Mouse (Mus musculus): ENCODE measurements around the gene Hipk4. TPM values are rescaled to one million over a fixed set of nuclear protein-coding genes. Genes with fewer than 3 reads are reported as not detected.
"Not testable (repeated sequence)": the region's sequence is repeated elsewhere in the genome, so short reads cannot be mapped to it uniquely, and the experiment has no call there.

The Hipk4 gene
- polyA plus RNA-seq, 1 experiment from 2014 or later: 0.29 TPM

- no peak for ATAC-seq (replicated peaks; ENCODE audit: insufficient number of reproducible peaks, insufficient read depth, low FRiP score, low read depth)
- H3K4me3 ChIP-seq: peak overlapping the region; percentile 92
- WGBS: 4% methylated on average over 13 of the region's 13 CpGs
- peaks cover 9% of the 10 kb centered on the region for H3K36me3 ChIP-seq
- peak overlapping the region; percentile 82 for H3K4me2 ChIP-seq
- no peaks in the 10 kb centered on the region for H3K9me3 ChIP-seq (replicated peaks)
- peaks cover 43% of the 10 kb centered on the region for H3K4me1 ChIP-seq (replicated peaks)
- peak overlapping the region; percentile 52 for H3K9ac ChIP-seq
- no peaks in the 10 kb centered on the region for H3K27me3 ChIP-seq
- H3K27ac ChIP-seq: peak overlapping the region; percentile 99
Measured at GRCm38 (mm10) chr7:27486102-27486769, 36.8 kb upstream of the Hipk4 start.

DNA sequence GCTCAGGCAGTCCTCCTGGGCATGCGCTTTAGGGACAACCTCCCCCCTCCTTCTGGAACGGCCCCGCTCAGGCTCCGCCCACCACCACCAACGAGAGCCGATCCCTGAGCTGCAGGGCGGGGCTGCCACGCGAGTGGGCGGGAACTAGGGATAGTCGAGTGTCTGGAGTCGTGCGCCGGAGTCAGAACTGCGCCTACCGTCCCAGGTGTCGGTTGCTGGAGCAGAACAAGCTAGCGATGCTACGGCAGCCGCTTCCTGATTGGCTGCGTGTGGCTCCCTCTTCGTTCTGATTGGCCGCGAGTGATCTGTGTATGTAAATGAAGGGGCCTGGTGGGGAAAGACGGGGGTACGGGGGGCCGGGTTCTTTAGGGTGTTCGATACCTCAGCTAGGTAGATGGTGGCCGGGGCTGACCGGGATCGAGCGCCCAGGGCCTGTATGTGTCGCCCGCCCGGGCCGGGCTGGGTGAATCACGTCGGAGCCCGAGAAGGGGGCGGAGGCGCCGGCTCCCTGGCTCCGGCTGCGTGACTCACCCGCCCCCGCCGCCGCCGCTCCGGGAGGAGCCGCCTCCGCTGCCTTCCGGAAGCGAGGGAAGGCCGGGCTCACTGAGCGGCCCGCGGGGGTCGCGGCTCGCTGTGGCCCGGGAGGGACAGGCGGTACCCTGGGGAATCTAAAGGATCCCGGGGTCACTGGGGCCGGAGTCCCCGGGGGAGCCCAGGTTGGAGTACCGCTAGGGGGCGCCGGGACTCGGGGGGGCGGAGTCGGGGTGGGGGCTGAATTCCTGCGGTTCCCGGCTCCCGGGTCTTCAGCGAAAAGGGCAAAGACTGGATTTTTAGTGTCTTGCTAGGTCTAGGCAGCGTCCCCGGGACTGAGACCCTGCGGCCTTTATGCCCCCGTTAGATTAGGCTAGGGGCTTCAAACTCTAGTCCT lies 36.0 kb upstream of the Hipk4 start, which contains the start of gene Sertad1:
TSS of gene Sertad1 (plus strand) at position 141 of the 928 bp plus-strand sequence.
- peak within 1 kb of the TSS; percentile 99 for H3K27ac ChIP-seq
- peaks cover 45% of the 10 kb centered on the region for H3K4me1 ChIP-seq (replicated peaks)
- peak within 1 kb of the TSS; percentile 92 for H3K4me3 ChIP-seq
- H3K9me3 ChIP-seq (replicated peaks): no peaks in the 10 kb centered on the region
- no peaks in the 10 kb centered on the region for H3K27me3 ChIP-seq
- WGBS: under 1% methylated on average over 80 of the region's 80 CpGs
- H3K4me2 ChIP-seq: peak within 1 kb of the TSS; percentile 82
- H3K9ac ChIP-seq: peak within 1 kb of the TSS; percentile 97
- H3K36me3 ChIP-seq: peaks cover 9% of the 10 kb centered on the region
- peak; percentile 89 for ATAC-seq (replicated peaks; ENCODE audit: insufficient number of reproducible peaks, insufficient read depth, low FRiP score, low read depth)

DNA sequence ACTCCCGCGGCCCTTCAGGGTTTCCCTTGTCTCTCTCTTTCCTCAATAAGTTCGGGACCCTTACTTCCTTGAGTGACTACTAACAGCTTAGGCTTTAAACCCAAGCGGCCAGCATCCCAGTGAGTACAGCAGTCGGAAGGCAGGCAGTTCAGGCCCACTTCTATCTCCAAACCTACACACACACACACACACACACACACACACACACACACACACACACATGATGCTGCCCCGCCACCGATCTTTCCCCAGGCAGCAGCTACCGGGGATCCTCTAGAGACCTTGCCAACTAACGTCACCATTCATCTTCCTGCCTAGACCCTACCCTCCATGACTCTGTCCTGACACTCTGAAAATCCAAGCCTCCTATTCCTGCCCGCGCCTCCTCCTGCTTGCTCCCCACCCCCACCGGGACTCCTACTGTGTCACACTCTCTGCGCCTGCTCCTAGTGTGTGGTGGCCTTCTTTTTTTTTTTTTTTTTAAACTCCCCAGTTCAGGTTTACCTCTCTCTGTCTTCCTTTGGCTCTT lies 35.3 kb upstream of the Hipk4 start:
- WGBS: under 1% methylated on average over 13 of the region's 13 CpGs
- H3K4me2 ChIP-seq: peak overlapping the region; percentile 82
- H3K27me3 ChIP-seq: no peaks in the 10 kb centered on the region
- no peaks in the 10 kb centered on the region for H3K9me3 ChIP-seq (replicated peaks)
- H3K9ac ChIP-seq: peak overlapping the region; percentile 97
- no peak for ATAC-seq (replicated peaks; ENCODE audit: insufficient number of reproducible peaks, insufficient read depth, low FRiP score, low read depth)
- H3K36me3 ChIP-seq: peaks cover 9% of the 10 kb centered on the region
- H3K27ac ChIP-seq: peak overlapping the region; percentile 99
- H3K4me3 ChIP-seq: peak overlapping the region; percentile 92
- peaks cover 49% of the 10 kb centered on the region for H3K4me1 ChIP-seq (replicated peaks)

DNA sequence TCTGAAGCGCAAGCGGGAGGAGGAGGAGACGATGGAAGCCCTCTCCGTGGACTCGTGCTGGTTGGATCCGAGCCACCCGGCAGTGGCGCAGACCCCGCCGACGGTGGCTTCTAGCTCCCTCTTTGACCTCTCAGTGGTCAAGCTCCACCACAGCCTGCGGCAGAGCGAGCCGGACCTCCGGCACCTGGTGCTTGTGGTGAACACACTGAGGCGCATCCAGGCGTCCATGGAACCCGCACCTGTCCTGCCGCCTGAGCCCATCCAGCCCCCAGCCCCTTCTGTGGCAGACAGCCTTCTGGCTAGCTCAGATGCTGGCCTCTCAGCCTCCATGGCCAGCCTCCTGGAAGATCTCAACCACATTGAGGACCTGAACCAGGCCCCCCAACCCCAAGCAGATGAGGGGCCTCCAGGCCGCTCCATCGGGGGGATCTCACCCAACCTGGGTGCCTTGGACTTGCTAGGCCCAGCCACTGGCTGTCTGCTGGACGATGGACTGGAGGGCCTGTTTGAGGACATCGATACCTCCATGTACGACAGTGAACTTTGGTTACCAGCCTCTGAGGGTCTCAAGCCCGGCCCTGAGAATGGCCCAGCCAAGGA lies 33.7 kb upstream of the Hipk4 start:
- no peak for ATAC-seq (replicated peaks; ENCODE audit: insufficient number of reproducible peaks, insufficient read depth, low FRiP score, low read depth)
- Histone ChIP-seq H3K9ac (no peak overlapping the region), H3K4me3 (no peak overlapping the region), H3K9me3 (replicated peaks) (no peaks in the 10 kb centered on the region), H3K27ac (peak overlapping the region; percentile 97), H3K36me3 (peaks cover 9% of the 10 kb centered on the region), H3K4me2 (peak overlapping the region; percentile 62; the same call in 1 of the 2 replicates), H3K4me1 (replicated peaks) (peaks cover 49% of the 10 kb centered on the region), H3K27me3 (no peaks in the 10 kb centered on the region)
- WGBS: 86% methylated on average over 25 of the region's 25 CpGs

DNA sequence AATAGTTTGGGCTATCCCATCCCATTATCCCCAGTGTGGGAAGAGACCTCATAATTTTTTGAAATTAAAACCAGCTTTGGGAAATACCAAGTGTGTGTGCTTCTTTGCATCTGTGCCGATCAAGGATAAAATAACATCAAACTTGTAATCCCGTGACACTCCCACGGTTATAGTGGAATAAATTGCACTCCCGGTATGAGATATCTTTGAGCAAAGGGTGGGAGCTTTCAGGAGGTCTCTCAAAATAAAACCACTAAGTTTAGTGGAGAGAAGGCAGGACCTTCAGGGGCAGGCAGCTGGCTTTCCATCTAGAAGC lies 32.9 kb upstream of the Hipk4 start:
- 18% methylated on average over 4 of the region's 4 CpGs for WGBS
- Histone ChIP-seq H3K9ac (peak overlapping the region; percentile 56), H3K27ac (peak overlapping the region; percentile 97), H3K27me3 (no peaks in the 10 kb centered on the region), H3K4me2 (peak overlapping the region; percentile 62), H3K4me3 (peak overlapping the region; percentile 41), H3K36me3 (peaks cover 9% of the 10 kb centered on the region), H3K4me1 (replicated peaks) (peaks cover 49% of the 10 kb centered on the region), H3K9me3 (replicated peaks) (no peaks in the 10 kb centered on the region)
- no peak for ATAC-seq (replicated peaks; ENCODE audit: insufficient number of reproducible peaks, insufficient read depth, low FRiP score, low read depth)

- H3K36me3 ChIP-seq: peaks cover 9% of the 10 kb centered on the region
- peak overlapping the region; percentile 56 for H3K9ac ChIP-seq
- H3K9me3 ChIP-seq (replicated peaks): no peaks in the 10 kb centered on the region
- WGBS: 1% methylated on average over 26 of the region's 33 CpGs
- H3K27me3 ChIP-seq: no peaks in the 10 kb centered on the region
- peak overlapping the region; percentile 62 for H3K4me2 ChIP-seq
- H3K27ac ChIP-seq: peak overlapping the region; percentile 97
- ATAC-seq (replicated peaks; ENCODE audit: insufficient number of reproducible peaks, insufficient read depth, low FRiP score, low read depth): peak; percentile 82
- peaks cover 44% of the 10 kb centered on the region for H3K4me1 ChIP-seq (replicated peaks)
- H3K4me3 ChIP-seq: peak overlapping the region; percentile 41
Measured at GRCm38 (mm10) chr7:27490543-27491329, 32.3 kb upstream of the Hipk4 start.

DNA sequence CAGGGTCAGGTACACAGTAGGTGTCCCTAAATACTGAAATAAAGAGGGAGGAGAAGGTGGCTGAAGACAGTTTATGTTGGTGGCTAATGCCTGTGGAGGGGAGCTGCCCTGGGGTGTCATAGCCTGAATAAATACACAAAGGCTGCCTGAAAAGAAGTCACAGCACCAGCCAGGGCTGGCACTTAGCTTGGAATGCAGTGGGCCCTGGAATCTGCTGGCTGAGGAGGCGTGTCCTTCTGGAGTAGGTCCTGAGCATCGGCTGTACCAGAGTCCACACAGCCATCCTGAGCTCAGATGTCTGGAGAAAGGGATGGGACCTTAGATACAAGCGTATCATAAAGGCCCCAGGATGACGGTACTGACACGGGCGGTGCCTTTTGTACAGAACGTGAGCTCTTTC lies 31.2 kb upstream of the Hipk4 start:
- Histone ChIP-seq H3K36me3 (peaks cover 9% of the 10 kb centered on the region), H3K4me1 (replicated peaks) (peaks cover 44% of the 10 kb centered on the region), H3K4me2 (peak overlapping the region; percentile 44), H3K9ac (no peak overlapping the region; the same call in 1 of the 2 replicates), H3K4me3 (no peak overlapping the region), H3K27me3 (no peaks in the 10 kb centered on the region), H3K27ac (peak overlapping the region; percentile 97), H3K9me3 (replicated peaks) (no peaks in the 10 kb centered on the region)
- ATAC-seq (replicated peaks; ENCODE audit: insufficient number of reproducible peaks, insufficient read depth, low FRiP score, low read depth): no peak
- WGBS: 43% methylated on average over 7 of the region's 7 CpGs

- no peaks in the 10 kb centered on the region for H3K9me3 ChIP-seq (replicated peaks)
- H3K27ac ChIP-seq: peak overlapping the region; percentile 97
- no peak for ATAC-seq (replicated peaks; ENCODE audit: insufficient number of reproducible peaks, insufficient read depth, low FRiP score, low read depth)
- H3K27me3 ChIP-seq: no peaks in the 10 kb centered on the region
- H3K9ac ChIP-seq: no peak overlapping the region
- peaks cover 9% of the 10 kb centered on the region for H3K36me3 ChIP-seq
- 55% methylated on average over 3 of the region's 3 CpGs for WGBS
- no peak overlapping the region for H3K4me2 ChIP-seq
- H3K4me1 ChIP-seq (replicated peaks): peaks cover 48% of the 10 kb centered on the region
- H3K4me3 ChIP-seq: no peak overlapping the region
Measured at GRCm38 (mm10) chr7:27493022-27493421, 30.0 kb upstream of the Hipk4 start.

DNA sequence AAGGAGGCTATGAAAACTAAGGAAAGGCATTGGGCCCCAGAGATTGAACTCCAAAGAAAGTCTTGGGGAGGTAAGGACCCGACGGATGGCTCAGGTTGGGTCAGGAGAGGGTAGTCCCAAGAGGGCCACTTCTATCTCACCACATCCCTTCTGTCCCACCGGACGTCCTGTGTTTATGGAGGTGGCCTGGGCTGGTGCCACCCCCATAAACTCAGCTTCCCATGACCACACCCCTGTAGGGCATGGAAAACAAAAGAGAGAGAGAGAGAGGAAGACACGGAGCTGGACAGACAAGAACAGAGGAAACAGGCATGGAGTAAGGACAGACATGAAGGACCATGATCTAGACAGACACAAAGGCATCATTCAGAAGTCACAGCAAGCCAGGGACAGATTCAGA lies 29.6 kb upstream of the Hipk4 start:
- H3K9ac ChIP-seq: no peak overlapping the region
- H3K4me1 ChIP-seq (replicated peaks): peaks cover 43% of the 10 kb centered on the region
- no peaks in the 10 kb centered on the region for H3K27me3 ChIP-seq
- no peak for ATAC-seq (replicated peaks; ENCODE audit: insufficient number of reproducible peaks, insufficient read depth, low FRiP score, low read depth)
- H3K4me2 ChIP-seq: no peak overlapping the region
- peaks cover 9% of the 10 kb centered on the region for H3K36me3 ChIP-seq
- H3K27ac ChIP-seq: peak overlapping the region; percentile 97; the same call in 1 of the 2 replicates
- no peak overlapping the region for H3K4me3 ChIP-seq
- no peaks in the 10 kb centered on the region for H3K9me3 ChIP-seq (replicated peaks)
- WGBS: 80% methylated on average over 5 of the region's 5 CpGs

- 82% methylated on average over 9 of the region's 9 CpGs for WGBS
Measured at GRCm38 (mm10) chr7:27494659-27495367, 28.3 kb upstream of the Hipk4 start.

More at GRCm38 (mm10) chr7:27494659-27495367, 28.3 kb upstream of the Hipk4 start:
- H3K27ac ChIP-seq; H3K9me3 ChIP-seq (replicated peaks); H3K4me2 ChIP-seq; ATAC-seq (replicated peaks; ENCODE audit: insufficient number of reproducible peaks, insufficient read depth, low FRiP score, low read depth); H3K27me3 ChIP-seq; H3K9ac ChIP-seq; H3K36me3 ChIP-seq; H3K4me3 ChIP-seq: not testable (repeated sequence)
- H3K4me1 ChIP-seq (replicated peaks): peaks cover 30% of the 10 kb centered on the region
